9 mouse cellular contexts compared by ENCODE assay signal in the genomic region with DNA sequence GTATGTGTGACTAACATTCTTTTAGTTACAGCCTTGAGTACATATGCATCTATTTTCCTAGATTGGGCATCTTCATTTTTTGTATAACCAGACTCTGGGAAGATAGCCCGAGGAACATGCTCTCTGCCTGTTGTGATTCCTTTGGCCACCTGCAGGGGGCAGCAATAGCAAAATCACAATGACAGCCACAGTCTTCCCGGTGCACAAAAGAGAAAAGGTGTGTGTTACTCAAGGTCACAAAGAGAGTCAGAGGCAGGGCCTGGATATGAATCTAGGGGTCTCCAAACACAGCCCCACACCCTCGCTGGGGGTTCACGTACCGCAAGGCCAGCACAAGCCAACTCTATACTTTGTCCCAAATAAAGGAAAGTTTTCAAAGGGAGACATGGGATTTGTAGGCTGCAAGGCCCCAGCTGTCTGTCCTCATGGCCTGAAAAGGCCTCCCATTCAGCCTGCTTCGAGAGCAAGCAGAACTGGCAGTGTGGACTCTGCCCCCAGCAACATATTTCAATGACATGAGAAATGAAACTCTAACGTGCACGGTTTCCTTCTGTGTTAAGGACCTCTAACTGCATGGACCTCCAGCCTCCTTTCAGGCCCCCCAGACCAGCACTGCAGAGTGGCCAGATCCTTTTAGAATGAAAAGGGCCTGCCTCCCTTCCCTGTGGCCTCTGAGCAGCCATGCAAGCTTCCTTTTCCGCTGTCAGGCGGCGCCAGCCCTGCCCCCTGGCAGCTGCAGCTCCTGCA. TPM values are rescaled to one million over a fixed set of nuclear protein-coding genes. Genes with fewer than 3 reads are reported as not detected.
DNase-seq lines count a peak whose midpoint lies in the region; ATAC-seq and TF ChIP-seq lines count a peak whose summit lies in the region.
"Had no signal": no experiment of that assay in that cellular context is flagged by ENCODE, and none has a peak within 500 bp of the region (broad histone marks: within the 10 kb centered on the region; RNA-seq: fewer than 3 reads in every experiment).

No protein-coding gene starts in this region.

- no peaks in the 10 kb centered on the region for H3K36me3 ChIP-seq in hindbrain, embryonic 10.5 days
- no peaks in the 10 kb centered on the region for H3K36me3 ChIP-seq in midbrain, embryonic 12.5 days
- H3K36me3 ChIP-seq: G1E had no signal

- TF ChIP-seq POLR2A in embryonic fibroblast, embryonic 13.5 days (IDR thresholded peaks at IDR 0.05; ENCODE audit: low read depth, low read length) = no peak

- H3K4me1 ChIP-seq in embryonic fibroblast, embryonic 13.5 days (ENCODE audit: control insufficient read depth, insufficient read depth, low read length) = no peaks in the 10 kb centered on the region
- H3K4me1 ChIP-seq in hindbrain, embryonic 10.5 days (replicated peaks) = peaks cover 44% of the 10 kb centered on the region
- peaks cover 17% of the 10 kb centered on the region for H3K4me1 ChIP-seq in midbrain, embryonic 12.5 days

- no peak overlapping the region for H3K27ac ChIP-seq in embryonic fibroblast, embryonic 13.5 days (ENCODE audit: insufficient read depth, low read length)
- H3K27ac ChIP-seq in hindbrain, embryonic 10.5 days = peak overlapping the region; percentile 82
- H3K27ac ChIP-seq in midbrain, embryonic 12.5 days (replicated peaks) = peak overlapping the region; percentile 17; the same call in 1 of the 2 replicates

- TF ChIP-seq CTCF in embryonic fibroblast, embryonic 13.5 days (IDR thresholded peaks at IDR 0.05; ENCODE audit: borderline replicate concordance, insufficient read depth, low read length) = peak; percentile 48; the same call in 1 of the 2 replicates

- H3K27me3 ChIP-seq in hindbrain, embryonic 10.5 days (ENCODE audit: insufficient read depth, poor library complexity, severe bottlenecking) = no peaks in the 10 kb centered on the region
- no peaks in the 10 kb centered on the region for H3K27me3 ChIP-seq in midbrain, embryonic 12.5 days

- no peaks in the 10 kb centered on the region for H3K9me3 ChIP-seq in hindbrain, embryonic 10.5 days
- H3K9me3 ChIP-seq in midbrain, embryonic 12.5 days = no peaks in the 10 kb centered on the region

- H3K4me2 ChIP-seq in midbrain, embryonic 12.5 days (replicated peaks) = no peak overlapping the region

- ATAC-seq in cerebellum, adult (ENCODE audit: insufficient number of reproducible peaks, low FRiP score, low TSS enrichment) = peak; percentile 23; the same call in 1 of the 2 replicates
- peak; percentile 60 for ATAC-seq in midbrain, embryonic 12.5 days (ENCODE audit: low FRiP score, low read depth)

- H3K9ac ChIP-seq in midbrain, embryonic 12.5 days (replicated peaks) = no peak overlapping the region

- no peak overlapping the region for H3K4me3 ChIP-seq in embryonic fibroblast, embryonic 13.5 days (ENCODE audit: insufficient read depth, low read length)
- H3K4me3 ChIP-seq in hindbrain, embryonic 10.5 days = no peak overlapping the region
- no peak overlapping the region for H3K4me3 ChIP-seq in midbrain, embryonic 12.5 days

- 35% methylated on average over 11 of the region's 11 CpGs for WGBS in hindbrain, embryonic 10.5 days
- 27% methylated on average over 11 of the region's 11 CpGs for WGBS in midbrain, embryonic 12.5 days

- no peak for DNase-seq in cerebellum, adult 11-12 months
- DNase-seq in adrenal gland, postnatal 25 days = peak; percentile 46
- peak; percentile 61 for DNase-seq in hindbrain, embryonic 10.5 days (ENCODE audit: low spot score)
- peak; percentile 19 to 65 for DNase-seq in layer of hippocampus, postnatal 25 days (ENCODE audit: extremely low spot score in 1 of 2, low spot score in 1 of 2)
- DNase-seq in spleen, adult 18-20 months = peak; percentile 53 to 60

RNA-seq across cellular contexts. Expression of a gene that starts 15.5 kb away (rescaled TPM):
- total RNA-seq in adrenal gland, postnatal 25 days (2021) = 43.9 and 54.7 TPM in 2 replicates
- polyA plus RNA-seq in embryonic fibroblast, embryonic 13.5 days (2011; ENCODE audit: insufficient read length, low read depth, missing spikeins) = 6.1 and 7.5 TPM in 2 replicates
- 6.6 and 6.9 TPM in 2 replicates for polyA plus RNA-seq in hindbrain, embryonic 10.5 days (2016; fragmentation: Nextera tagmentation; extraction: Ambion mirVana)
- total RNA-seq in layer of hippocampus, postnatal 25 days (2021) = 10 to 100 TPM; 17.7 to 27.3 TPM
- 15.4 and 16.9 TPM in 2 replicates for polyA plus RNA-seq in midbrain, embryonic 12.5 days (2016; fragmentation: Nextera tagmentation; extraction: Ambion mirVana)
- polyA plus RNA-seq: G1E had no signal
